Mouse (Mus musculus): ENCODE measurements at regions not wholly inside any gene's neighbourhood (a gene's known extent, or its start where the extent isn't known, plus 50 kb on each side); places are given as distances from the start of the nearest gene placed in this dataset.

DNA sequence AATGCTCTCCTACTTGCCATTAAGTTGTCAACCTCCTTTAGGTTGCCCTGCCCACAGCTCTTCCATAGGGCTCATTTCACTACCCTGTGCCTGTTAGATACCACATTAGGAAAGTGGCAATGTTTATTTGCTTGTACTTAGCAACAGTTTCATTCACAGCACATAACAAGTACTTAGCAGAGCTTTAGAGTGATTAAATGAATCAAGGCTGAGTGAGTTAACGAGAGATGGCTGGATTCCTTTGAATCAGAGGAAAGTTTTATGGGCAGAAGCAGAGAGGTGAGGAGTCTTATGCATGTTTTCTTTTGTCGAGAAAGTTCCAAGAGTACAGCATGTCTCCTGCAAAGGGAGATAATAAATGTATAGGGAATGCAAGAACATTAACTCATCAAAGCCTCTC is 60.5 kb downstream of the Ptgs2 start:
- no peak overlapping the region for H3K4me3 ChIP-seq (ENCODE audit: low read depth, low read length)
- H3K4me1 ChIP-seq (ENCODE audit: control insufficient read depth, insufficient read depth, low read length) = no peaks in the 10 kb centered on the region
- no peak overlapping the region for H3K4me2 ChIP-seq (ENCODE audit: low read length)
- no peaks in the 10 kb centered on the region for H3K27me3 ChIP-seq (replicated peaks; ENCODE audit: control insufficient read depth, insufficient read depth, low read length)
- no peak overlapping the region for H3K27ac ChIP-seq (ENCODE audit: low read depth, low read length)
- ATAC-seq = no peak
- no peaks in the 10 kb centered on the region for H3K9me3 ChIP-seq (replicated peaks; ENCODE audit: control insufficient read depth, low read length)
- H3K9ac ChIP-seq (ENCODE audit: low read length) = no peak overlapping the region
- WGBS = 48% methylated on average over 2 of the region's 2 CpGs
- no peaks in the 10 kb centered on the region for H3K36me3 ChIP-seq (ENCODE audit: control insufficient read depth, insufficient read depth, low read length)
- DNase-seq (ENCODE audit: low spot score) = no peak

DNA sequence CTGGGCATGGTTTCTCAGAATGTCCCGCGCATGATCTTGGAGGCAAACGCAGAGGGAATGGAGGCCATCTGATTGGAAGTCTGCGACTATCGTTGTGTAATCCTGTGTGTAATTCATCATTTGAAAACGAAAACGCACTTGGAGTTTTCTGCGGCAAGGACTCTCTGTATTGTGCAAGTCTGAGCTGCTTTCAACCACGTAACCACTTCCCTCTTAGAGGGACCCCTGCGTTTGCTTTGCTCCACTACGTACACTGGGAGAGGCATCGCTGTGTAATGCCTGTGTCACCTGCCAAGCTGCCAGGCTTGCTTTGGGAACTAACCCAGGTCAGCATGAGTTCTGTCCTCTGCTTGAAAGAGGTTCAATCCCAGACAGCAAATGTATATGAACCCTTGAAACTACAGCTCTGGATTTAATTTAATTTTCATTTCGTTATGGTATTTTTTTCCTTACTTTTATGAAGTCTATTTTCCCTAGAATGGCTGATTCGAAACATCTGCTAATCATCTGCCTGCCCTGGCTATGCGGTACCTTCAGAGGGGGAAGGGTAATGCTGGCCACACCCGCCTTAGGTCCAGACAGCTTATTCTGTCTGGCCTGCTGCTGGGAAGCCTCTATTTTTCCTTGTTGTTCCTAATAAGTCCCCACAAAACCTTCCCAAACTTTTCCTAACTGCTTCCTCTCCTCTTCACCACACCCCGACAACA is 65.2 kb downstream of the Ptgs2 start:
- Histone ChIP-seq H3K4me1 (ENCODE audit: control insufficient read depth, insufficient read depth, low read length) (no peaks in the 10 kb centered on the region), H3K9me3 (replicated peaks; ENCODE audit: control insufficient read depth, low read length) (no peaks in the 10 kb centered on the region), H3K27me3 (replicated peaks; ENCODE audit: control insufficient read depth, insufficient read depth, low read length) (no peaks in the 10 kb centered on the region), H3K27ac (ENCODE audit: low read depth, low read length) (no peak overlapping the region), H3K36me3 (ENCODE audit: control insufficient read depth, insufficient read depth, low read length) (no peaks in the 10 kb centered on the region), H3K4me2 (ENCODE audit: low read length) (no peak overlapping the region), H3K9ac (ENCODE audit: low read length) (no peak overlapping the region), H3K4me3 (ENCODE audit: low read depth, low read length) (no peak overlapping the region)
- WGBS = 75% methylated on average over 17 of the region's 17 CpGs
- no peak for DNase-seq (ENCODE audit: low spot score)
- ATAC-seq = no peak

DNA sequence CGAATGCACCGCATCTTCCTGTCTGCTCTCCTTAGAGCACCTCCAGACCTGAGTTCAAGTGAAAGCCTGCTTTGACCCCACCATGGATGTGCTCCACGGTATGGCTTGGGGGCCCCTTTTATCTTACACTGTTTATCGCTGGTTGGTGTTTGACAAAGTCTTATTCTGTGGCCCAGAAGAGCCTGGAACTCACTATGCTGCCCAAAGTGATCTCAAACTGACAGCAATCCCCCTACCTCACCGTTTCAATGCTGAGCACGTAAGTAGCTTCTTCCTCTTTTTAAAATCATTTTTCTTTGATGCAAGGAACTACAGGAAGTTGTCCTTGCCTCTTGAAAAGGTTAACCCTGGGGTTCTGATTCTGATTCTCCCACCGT is 65.8 kb downstream of the Ptgs2 start:
- 87% methylated on average over 7 of the region's 7 CpGs for WGBS
- H3K27me3 ChIP-seq (replicated peaks; ENCODE audit: control insufficient read depth, insufficient read depth, low read length) = no peaks in the 10 kb centered on the region
- ATAC-seq (no peak), DNase-seq (ENCODE audit: low spot score) (no peak)
- no peak overlapping the region for H3K9ac ChIP-seq (ENCODE audit: low read length)
- H3K4me3 ChIP-seq (ENCODE audit: low read depth, low read length) = no peak overlapping the region
- H3K9me3 ChIP-seq (replicated peaks; ENCODE audit: control insufficient read depth, low read length) = no peaks in the 10 kb centered on the region
- no peak overlapping the region for H3K4me2 ChIP-seq (ENCODE audit: low read length)
- no peaks in the 10 kb centered on the region for H3K36me3 ChIP-seq (ENCODE audit: control insufficient read depth, insufficient read depth, low read length)
- H3K4me1 ChIP-seq (ENCODE audit: control insufficient read depth, insufficient read depth, low read length) = no peaks in the 10 kb centered on the region
- no peak overlapping the region for H3K27ac ChIP-seq (ENCODE audit: low read depth, low read length)

DNA sequence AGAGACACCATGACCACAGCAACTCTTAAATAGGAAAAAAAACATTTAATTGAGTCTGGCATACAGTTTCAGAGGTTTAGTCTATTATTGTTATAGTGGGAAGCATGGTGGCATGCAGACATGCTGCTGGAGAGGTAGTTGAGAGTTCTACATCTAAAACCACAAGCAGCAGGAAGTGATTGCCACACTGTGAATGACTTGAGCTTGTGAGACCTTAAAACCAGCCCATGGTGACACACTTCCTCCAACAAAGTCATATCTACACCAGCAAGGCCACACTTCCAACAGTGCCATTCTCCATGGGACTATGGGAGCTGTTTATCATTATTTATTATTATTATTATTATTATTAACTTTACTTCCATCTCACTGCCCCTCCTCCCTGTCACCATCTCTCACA is 67.3 kb downstream of the Ptgs2 start:
- no peak for DNase-seq (ENCODE audit: low spot score)
- H3K9me3 ChIP-seq (replicated peaks; ENCODE audit: control insufficient read depth, low read length) = no peaks in the 10 kb centered on the region
- no peaks in the 10 kb centered on the region for H3K27me3 ChIP-seq (replicated peaks; ENCODE audit: control insufficient read depth, insufficient read depth, low read length)

DNA sequence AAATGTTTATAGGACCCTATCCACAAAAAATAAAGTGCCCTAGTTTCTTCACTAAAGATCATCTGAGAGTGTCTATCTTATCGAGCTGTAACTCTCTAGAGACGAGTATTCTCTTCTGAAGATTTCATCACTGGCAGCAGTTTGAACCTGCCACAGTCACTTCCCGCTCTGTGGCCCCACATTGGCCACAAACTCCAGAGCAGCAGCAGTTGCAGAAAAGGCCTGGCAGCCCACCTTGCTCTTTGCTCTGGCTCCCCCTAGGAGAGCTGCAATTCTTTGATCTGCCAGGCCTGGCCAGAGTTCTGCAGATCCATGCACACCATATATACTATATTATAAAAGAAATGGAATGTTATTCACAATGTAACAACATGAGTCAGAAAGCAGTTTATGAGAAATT is 74.4 kb downstream of the Ptgs2 start:
- Histone ChIP-seq H3K9me3 (replicated peaks; ENCODE audit: control insufficient read depth, low read length) (no peaks in the 10 kb centered on the region), H3K36me3 (ENCODE audit: control insufficient read depth, insufficient read depth, low read length) (no peaks in the 10 kb centered on the region), H3K27me3 (replicated peaks; ENCODE audit: control insufficient read depth, insufficient read depth, low read length) (no peaks in the 10 kb centered on the region), H3K27ac (ENCODE audit: low read depth, low read length) (no peak overlapping the region), H3K9ac (ENCODE audit: low read length) (no peak overlapping the region), H3K4me1 (ENCODE audit: control insufficient read depth, insufficient read depth, low read length) (no peaks in the 10 kb centered on the region), H3K4me2 (ENCODE audit: low read length) (no peak overlapping the region), H3K4me3 (ENCODE audit: low read depth, low read length) (no peak overlapping the region)
- no peak for DNase-seq (ENCODE audit: low spot score)
- WGBS = 87% methylated on average over 3 of the region's 3 CpGs
- no peak for ATAC-seq

More for the DNA sequence above, 67.3 kb downstream of the Ptgs2 start:
- Histone ChIP-seq H3K4me2 (ENCODE audit: low read length) (no peak overlapping the region), H3K36me3 (ENCODE audit: control insufficient read depth, insufficient read depth, low read length) (no peaks in the 10 kb centered on the region), H3K4me3 (ENCODE audit: low read depth, low read length) (no peak overlapping the region), H3K27ac (ENCODE audit: low read depth, low read length) (no peak overlapping the region), H3K4me1 (ENCODE audit: control insufficient read depth, insufficient read depth, low read length) (no peaks in the 10 kb centered on the region), H3K9ac (ENCODE audit: low read length) (no peak overlapping the region)
- no peak for ATAC-seq

DNA sequence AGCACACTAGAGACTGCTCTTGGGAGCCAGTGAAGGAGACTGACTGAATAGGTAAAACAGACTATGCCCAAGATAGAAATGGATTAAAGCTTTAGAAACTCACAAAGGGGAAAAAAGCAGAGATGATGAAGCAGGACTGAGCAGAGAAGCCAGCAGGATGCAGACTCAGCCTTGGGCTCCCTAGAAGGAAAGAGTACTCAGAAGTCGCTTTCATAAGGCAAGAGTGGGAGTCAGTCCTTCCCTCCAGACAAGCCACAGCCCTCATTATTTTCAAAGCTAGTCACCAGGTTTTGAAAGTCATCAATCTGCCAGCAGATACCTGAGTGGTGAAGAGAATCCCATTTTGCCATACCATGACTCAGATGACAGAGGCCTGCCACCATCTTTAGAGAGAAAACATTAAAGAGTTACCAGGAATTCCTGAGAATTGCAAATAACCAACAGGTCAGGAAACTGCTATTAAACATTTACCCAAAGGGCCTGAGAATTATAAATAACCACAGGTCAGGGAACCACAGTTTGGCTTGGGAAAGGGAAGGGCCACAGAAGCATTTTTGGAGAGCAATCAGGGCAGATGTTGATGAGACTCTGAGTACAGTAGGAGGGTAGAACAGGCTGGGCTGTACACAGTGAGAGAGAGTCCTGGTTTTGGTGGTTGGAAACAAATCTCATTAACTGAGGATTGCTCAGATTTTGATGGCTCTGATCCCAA is 77.4 kb downstream of the Ptgs2 start:
- Histone ChIP-seq H3K4me3 (ENCODE audit: low read depth, low read length) (no peak overlapping the region), H3K27me3 (replicated peaks; ENCODE audit: control insufficient read depth, insufficient read depth, low read length) (no peaks in the 10 kb centered on the region), H3K9me3 (replicated peaks; ENCODE audit: control insufficient read depth, low read length) (no peaks in the 10 kb centered on the region), H3K4me2 (ENCODE audit: low read length) (no peak overlapping the region), H3K4me1 (ENCODE audit: control insufficient read depth, insufficient read depth, low read length) (no peaks in the 10 kb centered on the region), H3K36me3 (ENCODE audit: control insufficient read depth, insufficient read depth, low read length) (no peaks in the 10 kb centered on the region), H3K9ac (ENCODE audit: low read length) (no peak overlapping the region), H3K27ac (ENCODE audit: low read depth, low read length) (no peak overlapping the region)
- 96% methylated on average over 1 of the region's 1 CpGs for WGBS
- no peak for ATAC-seq
- no peak for DNase-seq (ENCODE audit: low spot score)

DNA sequence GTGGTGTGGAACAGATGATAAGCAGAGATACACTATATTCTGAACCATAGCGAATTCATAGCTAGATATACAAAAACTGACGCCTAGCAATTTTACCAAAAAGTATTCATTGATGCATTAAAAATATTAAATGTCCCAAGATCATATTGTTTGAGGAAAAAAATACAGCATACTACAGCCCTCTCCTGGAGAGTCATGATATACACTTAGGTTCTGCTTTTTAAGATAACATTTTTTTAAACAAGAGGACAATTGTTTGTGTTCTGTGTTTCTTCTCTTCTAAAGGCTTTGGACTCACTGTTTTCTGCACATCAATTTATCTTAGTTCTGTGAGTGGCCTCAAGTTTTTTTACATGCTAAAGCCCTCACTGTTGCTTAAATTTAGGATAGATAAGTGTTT is 102.2 kb downstream of the Ptgs2 start:
- no peaks in the 10 kb centered on the region for H3K36me3 ChIP-seq (ENCODE audit: control insufficient read depth, insufficient read depth, low read length)
- no peaks in the 10 kb centered on the region for H3K9me3 ChIP-seq (replicated peaks; ENCODE audit: control insufficient read depth, low read length)
- H3K4me2 ChIP-seq (ENCODE audit: low read length) = no peak overlapping the region
- DNase-seq (ENCODE audit: low spot score) (no peak), ATAC-seq (no peak)
- no peak overlapping the region for H3K27ac ChIP-seq (ENCODE audit: low read depth, low read length)
- H3K4me1 ChIP-seq (ENCODE audit: control insufficient read depth, insufficient read depth, low read length) = no peaks in the 10 kb centered on the region
- H3K27me3 ChIP-seq (replicated peaks; ENCODE audit: control insufficient read depth, insufficient read depth, low read length) = no peaks in the 10 kb centered on the region
- no peak overlapping the region for H3K9ac ChIP-seq (ENCODE audit: low read length)
- WGBS = 88% methylated on average over 2 of the region's 2 CpGs
- no peak overlapping the region for H3K4me3 ChIP-seq (ENCODE audit: low read depth, low read length)

DNA sequence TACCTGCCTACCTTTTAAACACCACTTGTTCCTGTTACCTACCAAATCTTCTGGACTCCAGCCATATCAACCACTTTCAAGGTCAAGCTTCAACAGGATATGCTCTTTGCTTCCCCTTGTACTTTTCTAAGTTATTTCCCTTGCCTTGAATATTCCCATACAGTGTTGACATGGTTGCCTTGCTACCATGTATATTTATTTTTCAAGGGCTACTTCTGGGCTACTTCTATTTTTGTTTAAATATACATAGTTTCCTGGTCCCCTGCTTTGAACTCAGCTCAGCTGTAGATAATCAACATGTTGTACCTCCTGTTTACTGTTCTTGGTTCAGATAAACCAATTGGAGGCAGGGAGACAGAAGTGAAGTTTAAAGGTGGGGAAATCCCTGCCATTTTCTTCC is 106.8 kb upstream of the Pdc start:
- Histone ChIP-seq H3K9me3 (replicated peaks; ENCODE audit: control insufficient read depth, low read length) (no peaks in the 10 kb centered on the region), H3K4me1 (ENCODE audit: control insufficient read depth, insufficient read depth, low read length) (no peaks in the 10 kb centered on the region), H3K4me3 (ENCODE audit: low read depth, low read length) (no peak overlapping the region), H3K36me3 (ENCODE audit: control insufficient read depth, insufficient read depth, low read length) (no peaks in the 10 kb centered on the region), H3K27ac (ENCODE audit: low read depth, low read length) (no peak overlapping the region), H3K4me2 (ENCODE audit: low read length) (no peak overlapping the region), H3K27me3 (replicated peaks; ENCODE audit: control insufficient read depth, insufficient read depth, low read length) (no peaks in the 10 kb centered on the region), H3K9ac (ENCODE audit: low read length) (no peak overlapping the region)
- no peak for DNase-seq (ENCODE audit: low spot score)
- no peak for ATAC-seq

DNA sequence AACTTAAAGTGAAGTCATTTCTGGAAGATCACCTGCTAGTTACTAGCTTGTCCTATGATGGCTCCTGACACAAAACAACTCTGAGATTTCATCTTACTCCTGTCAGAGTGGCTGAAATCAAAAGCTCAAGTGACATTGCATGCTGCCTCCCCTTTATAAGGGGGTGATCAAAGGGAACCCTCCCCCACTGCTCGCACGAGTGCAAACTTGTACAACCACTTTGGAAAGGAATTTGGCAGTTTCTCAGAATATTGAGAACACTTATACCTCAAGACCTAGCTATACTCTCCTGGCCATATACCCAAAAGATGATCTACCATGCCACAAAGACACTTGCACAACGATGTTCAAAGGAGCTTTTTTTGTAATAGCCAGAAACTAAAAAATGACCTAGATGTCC is 102.5 kb upstream of the Pdc start:
- H3K9me3 ChIP-seq (replicated peaks; ENCODE audit: control insufficient read depth, low read length) = no peaks in the 10 kb centered on the region
- H3K4me3 ChIP-seq (ENCODE audit: low read depth, low read length) = no peak overlapping the region
- no peaks in the 10 kb centered on the region for H3K36me3 ChIP-seq (ENCODE audit: control insufficient read depth, insufficient read depth, low read length)
- H3K27ac ChIP-seq (ENCODE audit: low read depth, low read length) = no peak overlapping the region
- 86% methylated on average over 3 of the region's 3 CpGs for WGBS
- H3K27me3 ChIP-seq (replicated peaks; ENCODE audit: control insufficient read depth, insufficient read depth, low read length) = no peaks in the 10 kb centered on the region
- H3K4me2 ChIP-seq (ENCODE audit: low read length) = no peak overlapping the region
- ATAC-seq (no peak), DNase-seq (ENCODE audit: low spot score) (no peak)
- no peaks in the 10 kb centered on the region for H3K4me1 ChIP-seq (ENCODE audit: control insufficient read depth, insufficient read depth, low read length)
- H3K9ac ChIP-seq (ENCODE audit: low read length) = no peak overlapping the region
